Mouse (Mus musculus) megakaryocyte, embryonic 14.5 days (primary cell): ENCODE measurements around the gene Hes2. TPM values are rescaled to one million over a fixed set of nuclear protein-coding genes. Genes with fewer than 3 reads are reported as not detected.
A peak's percentile ranks its signal among the peaks of the same experiment; 100 is the strongest.

Source experiments
- H3K27me3 ChIP-seq: replicated peaks from 2 replicates; pipeline ENCODE3; 2012; ENCODE audit warnings: inconsistent platforms
- H3K36me3 ChIP-seq: replicated peaks from 2 replicates; pipeline ENCODE3; 2012; ENCODE audit warnings: low read length, inconsistent platforms, mixed read lengths
- H3K4me1 ChIP-seq: 2 replicates; pipeline ENCODE4 v1.6.1; 2012; ENCODE audit warnings: inconsistent platforms
- H3K4me3 ChIP-seq: replicated peaks from 2 replicates; pipeline ENCODE3; 2012; ENCODE audit warnings: moderate library complexity, mild to moderate bottlenecking, inconsistent platforms
- H3K9me3 ChIP-seq: 2 replicates; pipeline ENCODE4 v1.6.1; 2012; ENCODE audit warnings: inconsistent platforms
- FLI1 ChIP-seq: IDR thresholded peaks from 2 replicates; pipeline ENCODE4 v1.6.1; 2012; ENCODE audit warnings: low read length, inconsistent platforms, mixed read lengths
- GATA1 ChIP-seq: IDR thresholded peaks from 3 replicates; pipeline ENCODE4 v1.6.1; 2012; ENCODE audit warnings: mixed read lengths, low read length, inconsistent platforms, borderline replicate concordance
- polyA plus RNA-seq: library from polyadenylated mRNA; stranded (reverse); fragments of >175 nt; gene quantifications from 2 replicates; pipeline ENCODE4 v1.2.3, GENCODE M21; 2012; ENCODE audit warnings: low replicate concordance; ENCODE audit not compliant: insufficient read depth

Hes2 gene
- polyA plus RNA-seq, 1 experiment: not detected

DNA sequence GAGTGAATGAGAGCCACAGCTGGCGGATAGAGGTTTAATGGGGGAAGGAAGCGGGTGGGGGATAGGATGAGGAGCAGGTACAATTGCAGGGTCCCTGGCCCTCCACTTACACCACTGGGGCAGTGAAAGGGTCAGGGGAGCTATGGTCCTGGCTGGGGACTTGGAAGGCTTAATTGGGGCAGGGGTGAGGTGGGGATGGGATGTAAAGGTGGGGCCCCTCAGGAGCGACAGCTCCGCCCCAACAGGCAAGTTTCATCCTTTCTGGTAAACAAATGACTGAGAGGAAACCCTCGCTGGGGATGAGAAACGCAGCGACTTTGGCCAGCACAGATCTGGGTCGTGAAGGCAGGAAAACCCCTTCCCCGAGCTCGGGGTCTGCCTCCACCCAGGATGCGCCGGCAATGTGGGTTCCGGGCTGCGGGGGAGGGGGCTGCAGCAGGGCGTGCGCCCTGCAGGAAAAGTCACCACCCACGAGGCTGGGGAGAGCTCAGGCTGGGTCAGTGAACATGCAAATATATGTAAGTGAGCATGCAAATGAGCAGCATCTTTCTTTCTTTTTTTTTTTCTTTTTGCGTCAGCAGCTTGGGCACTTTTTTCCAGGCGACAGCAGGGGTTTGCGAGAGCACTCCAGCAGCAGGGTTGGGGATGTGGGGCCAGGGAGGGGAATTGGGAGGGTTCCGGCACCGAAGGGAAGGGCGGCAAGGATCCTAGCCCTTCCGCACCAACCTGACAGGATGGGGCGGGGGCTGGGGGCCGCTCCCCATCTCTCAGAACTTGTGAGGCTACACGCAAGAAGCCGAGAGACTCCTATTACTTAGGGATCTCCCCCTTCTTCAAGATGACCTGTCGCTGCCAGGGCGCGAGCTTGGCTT lies 38.1 kb upstream of the Hes2 start:
- Histone ChIP-seq H3K4me1 (peaks cover 63% of the 10 kb centered on the region), H3K36me3 (no peaks in the 10 kb centered on the region), H3K4me3 (peak overlapping the region; percentile 89), H3K9me3 (peaks cover 5% of the 10 kb centered on the region), H3K27me3 (peaks cover 96% of the 10 kb centered on the region)
- TF ChIP-seq GATA1 (no peak), FLI1 (no peak)

- no peak for TF ChIP-seq FLI1
- no peak for TF ChIP-seq GATA1
- H3K9me3 ChIP-seq: peaks cover 11% of the 10 kb centered on the region
- peaks cover 63% of the 10 kb centered on the region for H3K4me1 ChIP-seq
- H3K27me3 ChIP-seq: peaks cover 96% of the 10 kb centered on the region
- peak overlapping the region; percentile 89 for H3K4me3 ChIP-seq
- H3K36me3 ChIP-seq: peaks cover 4% of the 10 kb centered on the region
These were observed 37.5 kb upstream of the Hes2 start for GRCm38 (mm10) chr4:152121183-152121505.

DNA sequence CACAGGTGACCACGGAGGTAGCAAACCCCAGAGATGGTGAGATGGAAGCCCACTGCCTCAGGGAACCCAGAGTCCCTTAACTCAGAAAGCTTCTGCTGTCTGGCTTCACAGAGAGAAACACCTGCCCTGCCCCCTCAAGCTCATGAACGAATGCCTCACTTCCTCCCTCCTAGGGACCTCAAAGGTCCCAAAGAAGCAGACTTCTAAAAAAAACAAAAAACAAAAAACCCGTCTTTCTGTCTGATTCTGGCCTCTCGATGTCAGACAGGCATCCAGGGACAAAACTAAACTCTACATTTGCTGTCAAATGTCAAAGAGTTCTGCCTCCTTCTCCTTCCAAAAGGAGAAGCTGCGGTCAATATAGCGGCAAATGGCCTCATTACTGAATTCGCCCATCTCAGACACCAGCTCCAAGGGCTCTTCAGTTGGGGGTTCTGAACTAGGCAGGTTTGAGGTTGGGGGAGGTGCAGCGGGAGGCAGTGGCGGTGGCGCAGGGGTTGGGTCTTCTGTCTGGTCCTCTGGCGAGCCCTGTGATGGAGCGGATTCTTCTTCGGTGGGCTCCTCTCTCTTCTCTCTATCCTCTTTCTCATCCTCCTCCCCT lies 34.2 kb upstream of the Hes2 start:
- Histone ChIP-seq H3K27me3 (peaks cover 96% of the 10 kb centered on the region), H3K9me3 (peaks cover 36% of the 10 kb centered on the region), H3K4me1 (peaks cover 61% of the 10 kb centered on the region), H3K36me3 (peaks cover 25% of the 10 kb centered on the region), H3K4me3 (peak overlapping the region; percentile 88)
- TF ChIP-seq FLI1: no peak
- TF ChIP-seq GATA1: no peak

- H3K27me3 ChIP-seq: peaks cover 96% of the 10 kb centered on the region
- peaks cover 25% of the 10 kb centered on the region for H3K36me3 ChIP-seq
- no peak for TF ChIP-seq FLI1
- TF ChIP-seq GATA1: no peak
These were observed 33.3 kb upstream of the Hes2 start for GRCm38 (mm10) chr4:152125161-152126025.

DNA sequence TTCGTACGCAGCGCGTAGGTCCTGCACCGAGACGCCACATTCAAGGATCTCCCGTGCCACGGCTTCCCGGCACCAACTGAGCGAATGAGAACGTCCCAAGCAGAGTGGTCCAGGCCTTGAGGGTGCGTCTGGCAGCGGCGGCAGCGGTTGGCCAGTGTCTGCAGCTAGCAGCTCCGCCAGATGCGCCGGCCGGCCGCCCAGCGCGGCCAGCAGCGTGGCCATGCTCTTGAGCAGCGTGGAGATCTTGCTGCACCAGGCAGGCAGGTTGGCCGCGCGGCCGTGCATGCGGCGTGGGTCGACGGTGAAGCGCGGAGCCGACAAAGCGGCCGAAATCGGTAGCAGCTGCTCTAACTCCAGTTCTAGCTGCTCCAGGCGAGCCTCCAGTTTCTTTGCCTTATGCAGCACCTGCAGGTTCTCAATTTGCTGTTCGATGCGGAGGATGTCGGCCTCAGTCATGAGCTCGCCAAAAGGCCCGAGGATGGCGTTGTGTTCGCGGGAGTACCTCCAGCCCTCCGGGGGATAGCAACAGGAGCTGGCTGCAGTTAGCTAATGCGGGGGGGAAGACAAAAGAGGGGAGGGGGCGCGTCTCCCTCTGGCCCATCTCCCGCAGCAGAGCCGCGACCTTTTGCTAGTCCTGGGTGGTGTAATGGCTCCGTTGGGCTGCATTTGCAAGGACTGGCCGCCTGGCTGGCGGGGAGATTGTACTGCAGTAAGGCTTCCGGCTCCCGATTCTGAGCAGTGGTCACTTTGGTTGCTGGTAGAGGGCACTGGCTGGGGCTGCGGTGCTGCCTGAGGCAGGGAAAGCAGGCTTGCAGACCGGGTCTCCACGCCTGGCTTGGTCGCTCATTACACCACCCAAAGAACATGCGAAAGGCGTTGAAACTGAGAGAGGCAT lies 32.4 kb upstream of the Hes2 start:
- Histone ChIP-seq H3K4me3 (peak overlapping the region; percentile 88), H3K4me1 (peaks cover 61% of the 10 kb centered on the region), H3K27me3 (peaks cover 96% of the 10 kb centered on the region), H3K9me3 (peaks cover 36% of the 10 kb centered on the region), H3K36me3 (peaks cover 25% of the 10 kb centered on the region)
- no peak for TF ChIP-seq FLI1
- no peak for TF ChIP-seq GATA1

More at GRCm38 (mm10) chr4:152125161-152126025, 33.3 kb upstream of the Hes2 start:
- peak overlapping the region; percentile 88 for H3K4me3 ChIP-seq
- H3K9me3 ChIP-seq: peaks cover 36% of the 10 kb centered on the region
- peaks cover 61% of the 10 kb centered on the region for H3K4me1 ChIP-seq

GRCm38 (mm10) chr4:152127884-152128283 lies 30.8 kb upstream of the Hes2 start:
- Histone ChIP-seq H3K27me3 (peaks cover 100% of the 10 kb centered on the region), H3K9me3 (peaks cover 36% of the 10 kb centered on the region), H3K36me3 (peaks cover 25% of the 10 kb centered on the region), H3K4me3 (no peak overlapping the region), H3K4me1 (peaks cover 73% of the 10 kb centered on the region)
- TF ChIP-seq FLI1: no peak
- no peak for TF ChIP-seq GATA1

GRCm38 (mm10) chr4:152128784-152129183 lies 29.9 kb upstream of the Hes2 start:
- TF ChIP-seq FLI1: no peak
- Histone ChIP-seq H3K4me3 (peak overlapping the region; percentile 31), H3K4me1 (peaks cover 73% of the 10 kb centered on the region), H3K9me3 (peaks cover 36% of the 10 kb centered on the region), H3K36me3 (peaks cover 25% of the 10 kb centered on the region), H3K27me3 (peaks cover 99% of the 10 kb centered on the region)

DNA sequence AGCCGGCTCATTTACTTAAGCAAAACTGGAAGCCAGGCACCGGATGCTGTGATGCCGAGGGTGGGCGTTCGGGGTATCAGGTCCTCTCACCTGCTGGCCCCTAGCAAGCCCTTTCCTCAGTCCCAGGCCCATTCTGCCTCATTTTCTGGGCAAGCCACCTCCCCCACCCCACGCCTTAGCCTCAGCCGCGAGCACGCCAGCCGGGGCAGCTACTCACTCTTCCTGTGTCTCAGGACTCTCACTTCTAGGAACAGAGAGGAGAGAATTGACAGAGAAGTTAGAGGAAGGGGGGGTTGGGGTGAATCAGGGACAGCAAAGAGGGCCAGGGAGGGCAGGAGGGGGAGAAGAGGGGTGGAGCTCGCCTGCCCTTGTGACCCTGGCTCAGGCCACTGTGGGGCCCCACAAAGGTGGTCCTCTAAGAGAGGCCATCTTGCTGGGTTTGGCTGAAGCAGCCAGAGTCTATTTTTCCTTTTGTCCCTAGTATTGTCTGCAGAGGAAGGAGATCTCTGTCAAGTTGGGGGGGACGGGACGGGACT lies 29.2 kb upstream of the Hes2 start:
- Histone ChIP-seq H3K36me3 (peaks cover 25% of the 10 kb centered on the region), H3K9me3 (peaks cover 36% of the 10 kb centered on the region), H3K4me3 (peak overlapping the region; percentile 80), H3K27me3 (peaks cover 99% of the 10 kb centered on the region), H3K4me1 (peaks cover 66% of the 10 kb centered on the region)
- TF ChIP-seq GATA1: no peak
